Mouse (Mus musculus) heart, adult 9 months (tissue): ENCODE results near the gene Map3k13.
"Not testable (repeated sequence)": the region's sequence is repeated elsewhere in the genome, so short reads cannot be mapped to it uniquely, and the experiment has no call there.

Experiments used
- DNase-seq, 2 experiments: peaks; one replicate each; pipeline ENCODE4 v3.0.0; 2022; ENCODE audit warnings: low spot score in 2 of 2

The Map3k13 gene

DNA sequence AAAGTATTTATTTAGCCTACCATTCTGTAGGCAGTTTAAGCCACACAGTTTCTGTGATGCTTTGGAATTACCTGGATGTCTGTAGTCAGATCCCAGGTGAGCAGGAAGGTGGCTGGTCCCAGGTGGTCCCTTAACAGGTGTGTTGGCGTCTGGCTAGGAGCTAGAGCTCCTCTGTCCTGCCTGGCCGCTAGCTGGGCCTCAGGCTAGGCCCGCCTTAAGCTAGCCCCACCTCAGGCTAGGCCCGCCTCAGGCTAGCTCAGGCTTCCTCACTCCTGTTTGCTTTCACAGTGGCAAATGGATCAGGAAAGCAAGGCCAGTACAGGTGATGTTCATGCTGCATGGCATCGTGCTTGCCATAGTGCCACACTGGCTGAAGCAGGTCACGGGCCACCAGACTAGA, 112.8 kb downstream of the Map3k13 start:
- DNase-seq, result no peak

DNA sequence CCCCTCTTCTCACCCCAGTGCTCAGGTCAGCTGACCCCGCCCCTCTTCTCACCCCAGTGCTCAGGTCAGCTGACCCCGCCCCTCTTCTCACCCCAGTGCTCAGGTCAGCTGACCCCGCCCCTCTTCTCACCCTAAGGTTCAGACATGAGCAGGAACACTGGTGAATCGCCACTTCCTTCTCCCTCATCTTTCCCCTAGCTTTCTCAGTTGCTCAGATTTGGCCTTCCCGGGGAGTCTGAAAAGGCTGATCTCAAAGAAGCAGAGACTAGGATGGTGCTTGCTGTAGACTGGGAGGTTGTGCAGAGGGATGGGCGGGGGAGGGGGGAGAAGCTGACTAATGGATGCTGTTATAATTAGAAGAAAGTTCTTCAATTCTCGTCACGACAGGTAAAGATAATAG, 114.8 kb downstream of the Map3k13 start:
- not testable (repeated sequence) for DNase-seq

GRCm38 (mm10) chr16:21913347-21913746, 119.2 kb downstream of the Map3k13 start:
- DNase-seq, result no peak

DNA sequence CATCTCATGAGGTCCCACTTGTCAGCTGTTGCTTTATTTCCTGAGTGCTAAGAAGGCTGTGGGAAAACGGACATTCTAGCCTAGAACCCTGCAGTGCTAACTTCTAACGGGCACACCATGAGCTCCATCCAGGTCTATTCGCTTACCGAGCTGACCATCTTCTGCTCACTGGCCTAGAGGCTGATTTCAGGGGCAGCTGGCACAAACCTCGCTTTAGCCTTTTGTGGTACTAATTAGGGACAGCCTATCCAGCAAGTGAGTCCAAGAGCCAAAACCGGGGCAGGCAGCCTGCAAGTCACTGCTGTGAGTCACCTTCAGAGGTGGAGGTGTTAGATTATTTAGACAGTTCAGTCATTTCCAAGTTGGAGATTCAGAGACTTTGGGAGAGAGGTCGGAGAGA, 122.5 kb downstream of the Map3k13 start:
- peak; percentile 9 to 18 for DNase-seq

DNA sequence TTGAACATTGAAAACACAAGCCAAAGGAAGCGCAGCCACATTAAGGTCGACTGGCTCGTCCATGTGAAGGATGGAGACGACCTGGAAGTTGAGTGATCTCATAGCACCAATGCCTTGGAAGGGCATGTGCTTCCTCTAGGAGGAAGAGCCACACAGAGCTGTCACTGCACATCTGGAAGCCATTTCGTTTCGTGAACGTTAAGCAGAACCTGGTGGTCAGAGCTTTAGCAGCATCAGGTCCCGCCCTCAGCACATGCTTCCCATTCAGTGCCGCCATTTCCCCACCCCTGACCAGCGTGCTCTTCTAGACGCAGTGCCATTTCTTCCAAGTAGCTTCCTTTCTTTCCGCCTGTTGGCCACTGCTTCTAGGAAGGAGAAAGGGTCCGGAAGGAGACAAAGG, 134.3 kb downstream of the Map3k13 start:
- DNase-seq, result no peak

DNA sequence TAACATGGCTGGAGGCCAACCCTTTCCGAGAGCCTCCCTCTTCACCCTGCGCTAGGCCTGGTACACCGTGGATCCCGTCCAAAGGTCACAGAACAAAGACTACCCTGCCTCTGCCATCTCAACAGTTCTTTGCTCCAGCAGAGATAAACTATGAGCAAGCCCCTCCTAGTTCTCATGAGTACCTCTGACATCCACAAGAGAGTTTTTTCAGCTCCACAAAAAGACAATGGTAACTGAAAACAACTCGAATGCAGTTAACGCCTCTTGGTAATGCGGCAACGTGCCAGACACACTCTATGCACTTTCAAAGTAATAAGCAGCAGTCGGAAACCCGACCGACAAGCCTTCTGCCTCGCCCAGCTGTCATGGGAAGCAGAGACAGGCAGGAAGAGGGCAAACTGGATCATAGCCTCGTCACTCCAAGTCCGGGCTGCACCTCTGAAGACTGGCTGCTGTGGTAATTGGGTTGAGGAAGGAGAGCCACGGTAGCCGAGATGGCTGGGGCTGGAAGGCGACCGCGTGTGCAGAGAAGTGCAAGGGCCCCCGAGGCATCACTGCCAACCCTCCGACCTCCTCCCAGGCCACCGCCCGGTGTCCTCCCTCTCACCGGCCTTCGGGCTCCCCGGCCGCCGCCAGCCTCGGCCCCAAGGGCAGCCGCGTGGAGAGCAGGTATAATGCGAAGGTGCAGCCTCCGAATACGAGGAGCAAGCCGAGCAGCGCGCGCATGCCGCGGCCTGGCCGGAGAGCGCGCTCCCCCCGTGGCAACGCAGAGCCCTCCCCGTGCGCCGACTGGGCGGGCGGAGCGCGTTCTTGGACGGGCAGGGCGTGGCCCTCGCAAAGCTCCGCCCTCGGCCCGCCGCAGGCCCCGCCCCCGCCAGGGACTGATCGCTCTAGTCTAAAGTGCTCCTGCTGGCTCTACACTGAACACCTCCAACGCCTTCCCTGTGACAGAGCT, 152.9 kb downstream of the Map3k13 start, which contains the start of gene Tmem41a:
TSS of gene Tmem41a (minus strand) at position 792 of the 955 bp plus-strand sequence.
- peak; percentile 79 to 89 for DNase-seq

DNA sequence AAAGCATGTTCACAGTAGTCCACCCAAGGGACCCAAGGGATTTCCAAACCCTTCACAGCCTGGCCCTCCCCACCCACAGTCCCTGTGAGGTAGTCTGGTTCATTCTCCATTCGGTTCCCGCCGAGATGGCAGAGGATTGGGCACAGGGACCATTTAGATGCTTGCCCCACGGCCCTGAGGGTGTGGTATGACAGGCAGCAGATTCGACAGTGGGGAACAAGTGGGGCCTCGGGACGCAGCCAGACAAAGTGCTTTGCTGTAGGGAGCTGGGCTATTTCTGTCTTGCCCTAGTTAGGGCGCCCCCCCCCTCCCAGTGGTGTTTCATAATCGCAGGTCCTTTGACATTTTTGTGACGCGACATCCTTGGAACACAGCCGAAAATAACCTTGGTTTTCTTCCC, 161.4 kb downstream of the Map3k13 start:
- DNase-seq, result peak; percentile 33 to 56

- DNase-seq, result no peak
Observed at GRCm38 (mm10) chr16:21965576-21965975, 171.4 kb downstream of the Map3k13 start.

GRCm38 (mm10) chr16:21969874-21970273, 175.7 kb downstream of the Map3k13 start:
- DNase-seq, result no peak

DNA sequence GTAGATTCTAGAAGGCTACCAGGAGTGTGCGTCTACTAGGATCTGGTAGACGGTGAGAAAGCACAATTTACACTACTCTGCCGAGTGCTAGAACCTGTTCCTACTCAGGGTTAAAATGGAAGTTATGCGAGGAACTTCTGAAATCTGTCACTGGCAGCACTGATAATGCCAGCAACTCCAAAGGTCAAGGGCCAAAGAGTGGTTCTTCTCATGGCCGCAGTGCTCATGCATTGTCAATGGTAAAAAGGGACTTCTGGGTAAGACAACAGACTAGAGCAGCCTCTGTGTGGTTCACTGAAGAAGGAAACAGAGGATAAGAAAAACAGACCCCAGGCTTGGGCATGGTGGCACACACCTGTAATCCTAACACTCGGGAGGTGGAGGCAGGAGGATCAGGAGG, 176.4 kb downstream of the Map3k13 start:
- no peak for DNase-seq

GRCm38 (mm10) chr16:21971446-21971845, 177.3 kb downstream of the Map3k13 start:
- no peak for DNase-seq

DNA sequence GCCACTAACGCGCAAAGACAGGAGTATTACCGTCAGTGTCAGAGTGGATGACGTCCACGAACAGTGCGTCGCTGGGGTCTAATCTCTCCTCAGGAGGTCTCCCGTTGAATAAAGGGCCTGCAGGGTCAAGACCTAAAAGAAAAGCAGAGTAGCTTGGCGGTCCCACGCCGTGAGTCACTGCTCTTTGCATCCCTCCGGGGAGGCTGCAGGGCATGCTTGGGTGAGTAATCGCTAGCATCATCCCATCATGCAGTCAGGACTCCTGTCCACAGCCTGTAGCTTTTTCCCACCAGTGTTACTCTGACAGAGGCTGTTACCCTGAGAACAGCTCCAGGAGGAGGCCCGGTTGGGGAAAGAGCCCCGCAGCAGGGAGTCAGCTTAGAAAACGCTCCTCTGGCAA, 182.1 kb downstream of the Map3k13 start:
- DNase-seq, result no peak

- no peak for DNase-seq
Observed at GRCm38 (mm10) chr16:21977347-21977746, 183.2 kb downstream of the Map3k13 start.
